In the genomic region with DNA sequence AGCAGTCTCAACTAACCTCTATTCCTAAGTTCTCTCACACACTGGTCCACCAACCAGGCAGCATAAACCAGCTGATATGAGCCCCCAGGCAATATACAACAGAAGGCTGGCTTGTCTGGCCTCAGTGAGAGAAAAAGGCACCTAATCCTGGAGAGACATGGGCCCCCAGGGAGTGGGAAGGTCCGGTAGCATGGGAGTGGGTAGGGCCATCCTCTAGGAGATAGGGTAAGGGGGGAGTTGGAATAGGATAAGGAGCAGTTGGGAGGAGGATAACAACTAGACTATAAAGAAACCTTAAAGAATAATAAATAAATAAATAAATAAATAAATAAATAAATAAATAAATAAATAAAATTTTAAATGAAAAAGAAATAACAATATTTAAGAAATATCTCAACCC, we compare ENCODE assay signal across 19 mouse cellular contexts.
DNase-seq lines count a peak whose midpoint lies in the region; ATAC-seq lines count a peak whose summit lies in the region.
"Had no signal": no experiment of that assay in that cellular context is flagged by ENCODE, and none has a peak within 500 bp of the region (broad histone marks: within the 10 kb centered on the region; RNA-seq: fewer than 3 reads in every experiment).

No protein-coding gene starts in this region.

- peak; percentile 51; the same call in 1 of the 2 replicates for ATAC-seq in forebrain, embryonic 12.5 days (ENCODE audit: low FRiP score)
- no peak for ATAC-seq in heart, embryonic 12.5 days (ENCODE audit: insufficient number of reproducible peaks, low FRiP score)
- ATAC-seq: activated CD4-positive, CD25-positive, alpha-beta regulatory T cell, adult 4 months; CD4-positive, CD25-positive, alpha-beta regulatory T cell, adult 4 months; Patski had no signal

- no peak overlapping the region for H3K4me3 ChIP-seq in forebrain, embryonic 12.5 days (replicated peaks)
- no peak overlapping the region for H3K4me3 ChIP-seq in forebrain, embryonic 10.5 days
- H3K4me3 ChIP-seq in heart, embryonic 12.5 days = no peak overlapping the region

- no peak overlapping the region for H3K27ac ChIP-seq in forebrain, embryonic 12.5 days
- H3K27ac ChIP-seq in forebrain, embryonic 10.5 days = no peak overlapping the region
- H3K27ac ChIP-seq in heart, embryonic 12.5 days (ENCODE audit: poor library complexity, severe bottlenecking) = no peak overlapping the region

- H3K9ac ChIP-seq in forebrain, embryonic 12.5 days = no peak overlapping the region
- H3K9ac ChIP-seq in heart, embryonic 12.5 days = no peak overlapping the region

- no peaks in the 10 kb centered on the region for H3K27me3 ChIP-seq in forebrain, embryonic 12.5 days
- H3K27me3 ChIP-seq in forebrain, embryonic 10.5 days (ENCODE audit: poor library complexity, severe bottlenecking) = no peaks in the 10 kb centered on the region
- H3K27me3 ChIP-seq in heart, embryonic 12.5 days (replicated peaks) = no peaks in the 10 kb centered on the region
- H3K27me3 ChIP-seq: CH12.LX, Patski had no signal

- no peaks in the 10 kb centered on the region for H3K4me1 ChIP-seq in forebrain, embryonic 12.5 days
- H3K4me1 ChIP-seq in forebrain, embryonic 10.5 days = no peaks in the 10 kb centered on the region
- H3K4me1 ChIP-seq in heart, embryonic 12.5 days (replicated peaks) = no peaks in the 10 kb centered on the region

- H3K4me2 ChIP-seq in forebrain, embryonic 12.5 days = no peak overlapping the region
- no peak overlapping the region for H3K4me2 ChIP-seq in heart, embryonic 12.5 days

- H3K9me3 ChIP-seq in forebrain, embryonic 12.5 days = no peaks in the 10 kb centered on the region
- H3K9me3 ChIP-seq in forebrain, embryonic 10.5 days = peaks cover 5% of the 10 kb centered on the region
- peaks cover 8% of the 10 kb centered on the region for H3K9me3 ChIP-seq in heart, embryonic 12.5 days (replicated peaks)
- H3K9me3 ChIP-seq: G1E had no signal

- DNase-seq in forebrain, embryonic 10.5 days (ENCODE audit: extremely low spot score, low spot score) = no peak
- peak; percentile 72 for DNase-seq in heart, adult 11 months
- DNase-seq: adrenal gland, adult 2 months; adrenal gland, adult 8-10 months; adrenal gland, postnatal 10 days; adrenal gland, postnatal 14 days; adrenal gland, postnatal 25 days; adrenal gland, postnatal 36 days; B cell, adult 2 months; cerebellum, adult 11 months; cerebellum, adult 11-12 months; cerebellum, adult 18-20 months had no signal

- H3K36me3 ChIP-seq in forebrain, embryonic 12.5 days (replicated peaks) = no peaks in the 10 kb centered on the region
- H3K36me3 ChIP-seq in forebrain, embryonic 10.5 days (replicated peaks) = no peaks in the 10 kb centered on the region
- no peaks in the 10 kb centered on the region for H3K36me3 ChIP-seq in heart, embryonic 12.5 days
- H3K36me3 ChIP-seq: G1E had no signal

- WGBS in forebrain, embryonic 12.5 days = 94% methylated on average over 1 of the region's 1 CpGs
- 90% methylated on average over 1 of the region's 1 CpGs for WGBS in forebrain, embryonic 10.5 days
- 74% methylated on average over 1 of the region's 1 CpGs for WGBS in heart, embryonic 12.5 days
